Mouse (Mus musculus) lung, postnatal 36 days (tissue): Measurements from ENCODE around the gene Tet2.
"Not testable (repeated sequence)": the region's sequence is repeated elsewhere in the genome, so short reads cannot be mapped to it uniquely, and the experiment has no call there.

ENCODE experiments used
- DNase-seq: peaks from one replicate; pipeline ENCODE4 v3.0.0; 2022; ENCODE audit warnings: mixed read lengths

Tet2 gene

DNA sequence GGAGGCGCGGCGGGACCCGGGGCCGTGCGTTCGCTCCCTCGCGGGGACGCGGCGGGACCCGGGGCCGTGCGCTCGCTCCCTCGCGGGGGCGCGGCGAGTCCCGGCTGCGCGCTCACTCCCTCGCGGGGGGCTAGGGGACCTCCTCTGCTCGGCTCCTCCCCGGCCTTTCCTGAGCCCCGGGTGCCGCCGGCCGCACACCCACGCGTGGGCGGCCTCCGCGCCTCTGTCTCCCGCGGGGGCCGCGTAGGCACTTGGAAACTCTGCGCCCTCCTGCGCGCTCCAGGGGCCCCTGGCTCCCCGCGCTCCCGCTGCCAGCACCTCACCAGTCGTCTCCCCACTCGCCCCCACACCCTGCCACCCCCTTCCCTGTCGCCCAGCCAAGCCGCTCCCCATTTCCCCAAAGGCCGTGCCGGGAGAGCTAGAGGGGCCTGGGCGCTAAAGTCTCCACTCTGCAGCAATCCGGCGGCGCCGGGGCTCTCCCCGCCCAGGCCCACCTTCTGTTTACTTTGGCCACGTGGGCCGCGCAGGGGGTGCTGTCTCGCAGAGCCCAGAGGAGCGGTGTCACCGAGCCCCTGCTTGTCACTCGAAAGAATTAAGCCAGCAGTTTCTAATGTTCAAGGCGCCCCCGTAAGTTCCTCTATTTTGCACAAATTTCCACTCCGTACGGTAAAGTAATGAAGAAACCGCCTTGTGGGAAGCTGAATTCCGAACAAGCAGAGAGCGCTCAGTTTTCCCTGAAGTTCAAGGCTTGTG, at the start of gene Tet2:
Gene Tet2 (minus strand): TSS at position 589 of the 753 bp plus-strand sequence.
- DNase-seq = peak; percentile 67

DNA sequence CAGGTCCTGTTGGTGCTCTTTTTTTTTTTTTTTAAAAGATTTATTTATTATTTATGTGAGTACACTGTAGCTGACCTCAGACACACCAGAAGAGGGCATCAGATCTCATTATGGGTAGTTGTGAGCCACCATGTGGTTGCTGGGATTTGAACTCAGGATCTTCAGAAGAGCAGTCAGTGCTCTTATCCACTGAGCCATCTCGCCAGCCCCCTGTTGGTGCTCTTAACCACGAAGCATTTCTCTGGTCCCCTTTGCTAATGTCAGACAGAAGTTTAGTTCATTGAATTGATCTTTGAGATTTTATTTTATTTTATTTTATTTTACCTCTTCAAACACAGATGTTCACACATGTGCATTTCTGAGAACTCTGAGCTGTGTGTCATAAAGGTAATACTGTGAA, 48.1 kb upstream of the Tet2 start:
- DNase-seq = not testable (repeated sequence)

DNA sequence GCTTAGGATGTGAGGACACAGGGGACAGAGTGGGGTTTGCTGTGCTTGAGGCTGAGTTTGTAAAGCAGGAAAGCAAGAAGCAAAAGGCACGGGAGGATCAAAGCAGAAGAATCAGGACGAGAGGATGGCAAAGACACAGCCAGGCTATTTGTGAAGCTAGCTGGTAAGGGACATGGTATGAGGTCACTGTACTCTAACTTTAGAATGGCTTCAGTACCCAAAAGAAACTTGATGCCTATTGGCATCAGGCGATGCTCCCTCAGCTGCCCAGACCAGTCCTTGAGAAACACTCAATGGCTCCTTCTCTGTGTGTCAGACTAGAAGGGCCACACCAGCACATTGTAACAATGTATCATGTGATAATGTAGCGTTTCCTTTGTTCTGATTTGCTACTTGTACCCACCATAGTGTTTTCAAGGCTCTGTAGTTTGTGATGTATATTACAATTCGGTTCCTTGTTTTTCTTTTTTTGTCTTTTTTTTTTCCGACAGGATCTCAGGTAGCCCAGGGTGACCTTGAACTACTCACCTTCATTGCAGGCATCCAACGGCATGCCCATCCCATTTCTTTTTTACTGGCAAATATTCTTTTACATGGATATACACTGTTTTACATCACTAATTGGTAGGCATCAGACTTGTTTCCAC, 45.7 kb upstream of the Tet2 start:
- no peak for DNase-seq

DNA sequence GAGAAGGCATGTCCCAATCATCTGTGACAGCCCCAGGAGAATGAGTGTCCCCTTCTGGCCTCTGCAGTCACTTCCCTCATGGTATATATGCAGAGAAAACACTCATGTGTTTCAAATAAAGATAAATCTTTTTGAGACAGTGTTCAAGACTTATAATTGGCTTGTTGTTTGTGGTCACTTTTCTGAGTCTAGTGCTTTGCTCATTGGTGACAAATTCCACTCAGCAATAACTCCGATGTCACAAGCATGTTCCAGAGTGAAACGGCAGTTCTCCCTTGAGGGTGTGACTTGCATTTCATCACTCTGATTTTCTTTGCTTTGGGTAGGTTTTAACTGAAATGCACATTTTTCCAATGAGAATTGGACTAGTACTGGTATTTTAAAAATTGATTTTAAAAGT, 40.1 kb upstream of the Tet2 start:
- no peak for DNase-seq

DNA sequence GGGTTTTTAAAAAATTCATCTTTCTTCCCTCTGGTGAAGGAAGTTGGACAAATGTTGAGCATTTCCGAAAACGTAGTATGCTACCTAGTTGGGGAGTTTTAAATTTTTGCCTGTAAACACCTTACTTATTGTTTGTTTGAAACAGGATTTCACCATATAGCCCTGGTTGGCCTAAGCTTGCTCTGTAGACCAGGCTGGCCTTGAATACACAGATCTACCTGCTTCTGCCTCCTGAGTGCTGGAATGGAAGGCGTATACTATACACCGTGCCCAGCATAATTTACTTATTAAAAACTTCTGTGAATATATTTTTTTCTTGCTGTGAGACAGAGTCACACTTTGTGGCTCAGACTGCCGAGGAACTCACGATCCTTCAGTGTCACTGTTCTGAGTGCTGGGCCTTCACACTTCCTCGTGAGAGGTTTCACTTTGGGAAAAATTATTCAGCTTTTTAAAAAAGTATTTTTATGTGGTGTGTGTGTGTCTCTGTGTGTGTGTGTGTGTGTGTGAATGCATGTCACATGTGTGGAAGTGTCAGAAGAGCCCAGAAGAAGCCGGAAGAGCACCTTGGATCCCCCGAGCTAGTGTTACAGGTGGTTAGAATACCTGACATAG, 38.6 kb upstream of the Tet2 start:
- DNase-seq = no peak

DNA sequence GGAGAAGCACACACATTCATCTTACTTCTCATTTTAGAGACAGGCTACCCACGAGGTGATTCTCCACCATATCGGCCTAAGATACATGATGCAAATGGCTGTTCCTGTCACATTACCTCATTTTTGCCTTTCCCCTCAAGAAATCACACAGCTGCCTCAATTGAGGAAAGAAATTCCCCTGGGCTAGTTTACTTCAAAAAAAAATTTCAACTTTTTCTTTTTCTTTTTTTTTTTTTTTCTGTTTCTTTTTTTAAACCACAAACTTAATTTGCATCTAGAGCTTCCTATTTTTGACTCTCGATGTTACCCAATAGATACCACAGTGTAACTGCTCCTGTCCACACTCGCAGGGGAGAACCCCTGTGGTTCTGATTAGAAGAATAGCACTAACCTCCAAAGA, 38.0 kb upstream of the Tet2 start:
- peak; percentile 28 for DNase-seq

DNA sequence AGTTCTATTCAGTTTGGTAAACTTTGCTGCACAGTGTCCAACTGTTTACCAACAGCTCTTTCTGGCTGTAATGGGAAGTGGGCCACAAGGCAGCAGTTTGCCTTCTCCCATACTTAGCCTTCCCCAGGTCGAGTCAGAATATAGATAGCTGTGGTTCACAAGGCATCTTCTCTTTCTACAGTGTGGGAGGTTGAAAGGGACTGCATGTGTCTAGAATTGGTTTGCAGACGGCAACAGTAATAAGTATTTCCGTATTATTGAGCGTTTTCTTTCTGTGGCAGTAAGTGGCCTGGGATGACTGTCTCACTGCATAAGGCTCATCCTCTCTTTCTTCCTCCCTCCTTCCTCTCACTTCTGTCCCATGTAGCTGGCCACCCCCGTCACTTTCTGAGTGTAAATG, 37.2 kb upstream of the Tet2 start:
- no peak for DNase-seq

DNA sequence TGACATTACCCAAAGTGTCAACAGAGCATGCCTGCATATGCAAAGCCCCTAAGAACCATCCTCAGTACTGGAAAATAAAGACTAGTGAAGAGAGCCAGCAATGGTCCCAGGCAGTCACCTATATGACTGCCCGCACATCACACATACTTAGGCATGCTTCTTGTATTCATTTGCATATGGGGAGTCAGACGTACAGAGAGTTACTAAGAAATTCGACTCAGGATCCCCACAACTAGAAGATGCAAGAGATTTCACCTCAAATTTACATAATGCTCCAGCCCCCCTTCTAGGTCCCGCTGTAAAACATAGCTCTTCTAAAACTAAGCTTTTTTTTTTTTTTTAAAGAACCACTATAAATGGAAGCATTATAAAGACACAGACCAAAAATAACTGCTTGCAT, 36.6 kb upstream of the Tet2 start:
- DNase-seq = no peak

DNA sequence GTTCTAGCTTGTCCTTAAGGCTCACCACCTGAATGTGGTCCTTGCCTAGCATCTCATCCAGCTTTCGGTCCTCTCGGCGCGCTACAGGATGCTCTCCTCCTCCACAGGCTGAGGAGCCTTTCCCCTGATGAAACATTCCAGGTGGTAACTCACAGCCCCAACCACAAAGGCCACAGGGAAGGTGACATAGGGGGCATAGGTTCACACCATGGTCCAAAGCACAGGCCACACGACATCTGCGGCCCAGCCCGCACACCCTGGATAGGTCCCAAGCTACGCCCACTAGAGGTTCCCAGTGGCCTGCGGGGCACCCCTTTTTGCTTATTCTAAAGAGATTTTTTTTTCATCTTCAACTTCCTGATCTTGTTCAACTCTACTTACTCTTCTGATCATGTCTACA, 34.7 kb upstream of the Tet2 start:
- no peak for DNase-seq

DNA sequence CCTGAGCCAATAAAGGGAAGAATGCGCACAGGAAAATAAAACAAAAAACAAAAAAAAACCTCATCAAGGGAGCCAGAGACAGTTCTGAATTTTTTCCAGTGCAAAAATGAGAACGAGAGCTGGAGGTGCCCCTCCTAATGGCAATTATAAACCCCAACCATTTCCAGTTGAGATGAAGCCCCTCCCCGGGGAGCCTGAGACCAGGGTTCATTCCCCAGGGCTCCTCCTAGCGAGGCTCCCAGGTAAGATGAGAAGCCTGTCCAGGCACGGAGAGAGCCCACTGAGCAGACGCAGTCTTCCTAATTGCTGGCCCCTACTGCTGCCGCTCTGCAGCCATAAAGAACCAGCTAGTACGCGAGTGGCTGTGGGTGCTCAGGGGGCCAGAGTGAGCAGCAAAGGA, 34.2 kb upstream of the Tet2 start:
- DNase-seq = no peak

DNA sequence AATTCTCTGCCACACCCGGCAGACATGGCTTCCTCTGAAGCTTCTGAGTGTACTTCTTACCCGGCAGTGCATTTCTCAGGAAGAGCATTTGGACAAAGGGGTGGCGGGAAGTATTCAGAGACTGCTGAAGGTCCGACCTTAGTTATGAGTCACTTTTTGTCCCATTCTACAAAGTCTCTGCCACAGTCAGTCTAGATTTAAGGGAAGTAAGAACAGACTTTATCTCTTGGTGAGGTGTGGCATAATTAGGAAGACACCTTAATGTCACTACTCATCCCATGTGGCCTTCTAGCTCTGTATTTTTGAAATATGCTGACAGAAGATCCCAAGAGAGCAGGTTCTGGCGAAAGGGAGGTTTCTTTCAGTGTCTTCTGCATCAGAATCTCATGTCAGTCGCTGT, 30.0 kb upstream of the Tet2 start:
- DNase-seq = no peak

DNA sequence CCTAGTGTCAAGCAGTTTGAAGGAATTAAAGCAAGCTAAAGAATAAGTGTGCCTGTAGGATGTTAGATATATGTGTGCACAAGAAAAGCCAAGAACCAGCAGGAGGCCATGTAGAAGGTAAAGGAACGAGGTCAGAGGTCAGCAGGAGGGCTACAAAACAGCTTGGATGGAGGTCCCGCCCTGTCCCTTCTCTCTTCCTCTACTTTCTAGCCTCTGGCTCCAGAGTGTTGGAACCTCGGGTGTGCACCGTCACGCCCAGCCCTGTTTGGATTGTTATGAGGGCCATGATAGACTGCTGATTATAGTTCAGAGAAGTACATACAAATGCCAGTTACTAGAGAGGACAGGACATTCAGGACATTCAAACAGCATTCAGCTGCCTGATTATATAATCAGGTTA, 27.0 kb upstream of the Tet2 start:
- no peak for DNase-seq

DNA sequence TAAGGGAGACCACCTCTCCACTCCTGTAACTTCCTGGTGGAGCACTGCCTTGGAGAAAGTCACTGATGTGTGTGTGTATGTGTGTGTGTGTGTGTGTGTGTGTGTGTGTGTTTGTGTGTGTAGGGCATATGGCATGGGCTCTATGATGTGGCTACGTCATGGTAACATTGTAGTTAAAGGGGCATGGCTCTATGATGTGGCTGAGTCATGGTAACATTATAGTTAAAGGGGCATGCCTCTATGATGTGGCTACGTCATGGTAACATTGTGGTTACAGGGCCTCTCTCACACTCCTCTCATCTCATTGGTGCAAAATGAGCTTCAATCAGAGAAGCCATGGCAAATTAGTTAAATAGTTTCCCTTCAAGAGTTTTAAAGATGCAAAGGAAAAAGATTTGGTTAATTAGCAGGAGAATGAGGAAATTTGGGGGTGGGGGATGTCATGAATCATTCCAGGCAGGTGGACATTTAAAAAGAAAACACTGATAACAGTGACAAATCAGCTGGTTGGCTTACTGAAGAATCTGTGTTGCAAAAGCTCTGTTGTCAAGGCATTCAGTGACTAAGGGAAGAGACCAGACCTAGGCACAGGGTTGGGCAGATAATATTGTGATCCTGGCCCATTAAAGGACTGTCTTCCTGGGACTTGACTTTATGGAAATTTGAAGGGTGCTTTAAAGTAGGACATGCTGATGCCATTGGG, 18.7 kb upstream of the Tet2 start:
- no peak for DNase-seq

DNA sequence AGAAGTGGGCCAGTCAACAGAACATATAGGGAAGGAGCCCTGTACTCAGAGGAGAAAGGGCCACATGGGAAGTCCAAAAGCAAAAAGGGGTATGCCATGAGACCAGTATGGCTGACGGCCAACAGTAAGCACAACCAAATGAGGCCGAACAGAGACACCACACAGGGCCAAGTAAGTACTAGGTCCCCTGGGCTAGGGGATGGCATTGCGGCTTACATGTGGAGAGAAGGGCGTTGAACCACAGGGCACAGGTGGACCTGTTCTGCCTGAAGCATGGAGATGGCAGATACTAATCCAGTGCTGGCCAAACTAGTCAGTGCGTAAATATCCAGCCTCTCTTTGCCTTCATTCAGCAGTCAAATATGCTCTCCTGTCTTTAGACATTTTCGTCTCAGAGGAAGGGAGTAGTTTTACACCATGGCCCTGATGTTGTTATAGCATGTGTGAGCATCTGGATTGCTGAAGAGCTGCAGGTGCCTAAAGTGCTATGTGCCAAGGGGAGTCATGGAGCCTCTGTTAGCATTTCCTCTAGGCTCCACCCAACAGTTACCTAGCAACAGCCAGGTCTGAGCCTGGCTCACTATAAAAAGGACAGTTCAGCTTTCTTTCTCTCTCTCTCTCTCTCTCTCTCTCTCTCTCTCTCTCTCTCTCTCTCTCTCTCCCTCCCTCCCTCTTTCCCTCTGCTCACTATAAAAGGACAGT, 14.6 kb upstream of the Tet2 start:
- no peak for DNase-seq

DNA sequence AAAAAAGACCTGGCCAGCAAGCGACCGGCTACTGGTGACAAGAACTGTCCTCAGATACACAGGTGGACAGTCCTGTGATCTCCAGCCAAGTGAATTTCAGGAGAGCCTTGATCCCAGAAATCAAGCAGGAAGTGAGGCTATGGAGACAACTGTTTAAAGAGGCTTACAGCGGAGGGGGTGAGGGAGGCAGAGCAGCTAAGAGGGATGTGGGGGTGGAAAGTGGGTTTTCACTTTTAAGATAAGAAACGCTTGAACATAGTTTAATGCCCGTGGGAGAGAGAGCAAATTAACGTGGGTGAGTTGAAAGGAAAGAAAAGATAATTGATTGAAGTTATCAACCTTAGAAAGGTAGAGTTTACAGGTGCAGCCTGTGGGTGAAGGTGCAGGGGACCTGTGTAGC, 12.7 kb upstream of the Tet2 start:
- no peak for DNase-seq

DNA sequence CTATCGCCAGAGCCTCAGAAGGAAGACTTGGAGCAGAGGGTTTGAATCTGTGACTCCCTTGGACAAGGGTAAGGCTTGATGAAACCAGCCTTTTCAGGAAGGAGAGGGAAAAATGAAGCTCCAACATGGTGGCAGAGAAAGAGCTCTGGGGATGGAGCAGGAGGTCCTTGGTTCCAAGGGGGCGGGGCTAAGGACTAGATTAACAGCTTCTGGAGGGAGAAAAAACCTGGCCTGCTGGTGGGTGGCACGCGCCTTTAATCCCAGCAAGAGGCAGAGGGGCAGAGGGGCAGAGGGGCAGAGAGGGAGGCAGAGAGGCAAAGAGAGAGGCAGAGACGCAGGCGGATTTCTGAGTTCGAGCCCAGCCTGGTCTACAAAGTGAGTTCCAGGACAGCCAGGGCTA, 12.2 kb upstream of the Tet2 start:
- no peak for DNase-seq

DNA sequence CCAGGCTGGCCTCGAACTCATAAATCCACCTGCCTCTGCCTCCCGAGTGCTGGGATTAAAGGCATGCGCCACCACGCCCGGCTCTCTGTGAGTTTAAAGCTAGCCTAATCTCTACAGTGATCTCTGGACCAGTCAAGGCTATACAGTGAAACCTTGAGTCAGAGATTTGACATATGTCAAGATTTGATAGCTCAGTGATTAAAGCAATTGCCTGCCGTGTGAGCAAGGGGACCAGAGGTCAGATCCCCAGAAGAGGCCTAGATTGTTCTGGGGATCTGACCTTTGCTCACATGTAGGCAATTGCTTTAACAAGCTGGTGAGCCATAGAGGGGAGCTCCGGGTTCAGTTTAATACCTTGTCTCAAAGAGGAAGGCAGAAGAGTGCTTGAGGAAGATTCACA, 10.4 kb upstream of the Tet2 start:
- no peak for DNase-seq

DNA sequence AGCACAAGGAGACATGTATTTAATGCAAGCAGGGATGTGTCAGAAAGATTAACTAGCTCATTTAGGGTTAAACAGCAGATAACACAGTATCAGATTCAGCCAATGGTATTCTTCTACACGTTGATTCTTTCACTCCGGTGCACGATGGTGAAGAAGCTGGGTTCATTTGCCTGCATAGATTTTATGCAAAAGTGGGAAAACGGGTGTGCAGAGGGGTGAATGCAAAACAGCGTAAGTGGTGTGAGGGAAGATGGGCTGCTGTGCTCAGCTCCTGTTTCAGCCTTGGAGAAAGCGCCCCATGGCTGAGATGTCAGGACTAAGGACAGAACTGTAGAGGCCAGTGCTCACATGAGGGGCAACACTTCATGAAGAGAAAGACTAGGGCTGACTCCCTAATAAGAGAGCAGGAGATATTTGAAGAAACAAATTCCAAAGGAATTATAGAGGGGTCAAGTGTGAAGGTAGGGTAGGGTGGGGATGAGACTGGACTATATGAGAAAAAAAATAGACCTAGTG, 9.7 kb upstream of the Tet2 start:
- DNase-seq = no peak

DNA sequence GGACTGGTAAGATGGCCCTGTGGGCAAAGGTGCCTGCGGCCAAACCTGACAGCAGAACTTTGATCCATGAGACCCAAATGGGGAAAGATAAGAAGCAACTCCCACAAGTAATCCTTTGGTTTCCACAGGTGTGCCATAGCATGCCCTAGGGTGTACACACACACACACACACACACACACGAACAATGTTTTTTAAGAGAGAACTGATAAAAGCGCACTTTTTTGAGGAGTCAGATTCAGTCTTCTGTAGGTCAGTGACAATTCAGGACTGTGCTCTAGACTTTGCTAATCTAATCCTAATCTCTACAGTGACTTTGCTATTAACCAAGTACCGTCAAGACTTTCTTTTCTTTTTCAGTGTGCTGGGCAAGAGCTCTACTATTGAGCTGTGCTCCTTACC, 9.2 kb upstream of the Tet2 start:
- no peak for DNase-seq

DNA sequence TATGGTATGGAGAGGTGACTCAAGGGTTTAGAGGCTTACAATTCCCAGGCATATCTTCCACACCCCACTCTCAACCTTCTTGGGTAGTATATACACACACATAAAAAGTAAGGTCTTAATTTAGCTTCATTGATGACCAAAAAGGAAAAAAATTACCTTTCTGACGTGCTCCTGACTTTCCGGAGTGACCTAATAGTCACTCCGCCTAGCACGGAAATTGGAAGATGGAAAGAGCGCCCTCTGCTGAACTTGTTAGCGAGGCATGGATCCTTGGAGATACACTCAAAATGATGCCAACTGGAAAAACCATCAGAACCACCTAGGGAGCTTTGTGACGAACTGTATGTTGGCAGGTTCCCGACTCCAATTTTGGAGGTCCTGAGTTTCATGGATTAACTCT, 7.0 kb upstream of the Tet2 start:
- DNase-seq = peak; percentile 66

DNA sequence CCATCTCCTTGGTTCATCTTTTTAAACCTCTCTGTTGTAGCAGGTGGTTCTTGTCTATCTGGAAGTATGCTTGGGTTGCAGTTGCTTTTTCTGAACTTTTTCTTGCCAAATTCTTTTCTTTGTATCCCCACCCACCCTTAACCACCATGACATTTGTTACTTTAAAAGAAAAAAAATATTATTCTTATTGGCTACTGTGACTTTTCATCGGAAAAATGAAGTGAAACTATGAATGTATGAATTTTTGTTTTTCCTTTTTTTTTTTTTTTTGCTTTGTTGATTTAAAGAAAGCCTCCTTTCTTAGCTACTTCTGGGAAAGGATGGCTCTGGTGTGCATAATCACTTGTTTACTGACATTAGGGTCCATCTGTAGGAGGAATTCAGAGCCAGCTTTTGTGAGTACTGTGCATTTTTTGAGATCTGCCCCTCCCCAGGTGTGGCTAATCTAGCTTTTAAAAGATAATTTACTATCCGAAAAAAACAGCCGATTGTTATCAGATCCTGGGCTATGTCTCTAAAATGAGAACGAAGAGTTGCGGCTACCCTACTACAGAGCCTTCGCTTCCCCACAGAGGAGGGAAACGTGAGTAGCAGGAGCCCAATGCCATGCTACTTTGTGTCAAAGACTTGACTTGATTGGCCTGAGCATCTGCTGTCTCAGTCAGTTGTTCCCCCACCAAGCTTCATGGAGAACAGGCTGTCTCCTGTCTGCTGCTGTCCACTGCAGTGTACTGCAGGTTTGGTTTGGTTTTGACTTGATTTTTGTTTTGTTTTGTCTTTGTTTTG, 4.6 kb upstream of the Tet2 start:
- DNase-seq = no peak

DNA sequence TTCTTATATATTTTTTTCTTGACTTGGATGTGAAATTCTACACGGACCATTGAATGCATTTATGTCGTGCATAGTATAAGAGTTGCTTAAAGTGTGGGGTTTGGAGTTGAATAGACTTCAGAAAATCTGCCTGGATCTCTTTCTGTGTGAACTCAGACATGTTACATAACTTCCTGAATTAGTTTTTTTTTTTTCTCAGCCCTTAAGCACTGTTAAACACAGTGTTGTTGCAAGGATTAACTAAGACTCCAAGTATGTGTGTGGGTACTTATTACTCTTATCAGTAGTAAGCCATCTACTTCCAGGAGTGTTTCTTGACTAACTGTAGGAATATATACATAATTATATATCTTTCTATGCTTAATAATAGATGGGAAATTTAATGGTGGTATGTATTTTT, 3.7 kb upstream of the Tet2 start:
- DNase-seq = no peak
